Mouse (Mus musculus): Measurements from ENCODE around the gene Igsf9b. TPM values are rescaled to one million over a fixed set of nuclear protein-coding genes. Genes with fewer than 3 reads are reported as not detected.

Igsf9b gene
- polyA plus RNA-seq, 1 experiment from 2014 or later: 1.4 TPM

GRCm38 (mm10) chr9:27336962-27337636 lies 38.1 kb downstream of the Igsf9b start:
- no peak overlapping the region for H3K4me2 ChIP-seq (replicated peaks; ENCODE audit: low read depth, low read length)
- H3K27ac ChIP-seq (ENCODE audit: low read length): no peak overlapping the region
- DNase-seq (ENCODE audit: low spot score) (no peak), ATAC-seq (no peak)
- no peak for TF ChIP-seq CTCF (IDR thresholded peaks at IDR 0.05)
- no peak for TF ChIP-seq EP300 (IDR thresholded peaks at IDR 0.05)
- H3K36me3 ChIP-seq (ENCODE audit: insufficient read depth, low read length): no peaks in the 10 kb centered on the region
- H3K4me3 ChIP-seq (ENCODE audit: low read depth, low read length): no peak overlapping the region
- H3K9me3 ChIP-seq (ENCODE audit: low read length): no peaks in the 10 kb centered on the region
- H3K9ac ChIP-seq (replicated peaks; ENCODE audit: low read depth): no peak overlapping the region
- whole genome bisulfite sequencing: 84% methylated on average over 4 of the region's 4 CpGs
- no peaks in the 10 kb centered on the region for H3K27me3 ChIP-seq (replicated peaks; ENCODE audit: insufficient read depth, low read length)
- no peaks in the 10 kb centered on the region for H3K4me1 ChIP-seq (ENCODE audit: insufficient read depth, low read depth, low read length)

GRCm38 (mm10) chr9:27339168-27339567 lies 40.2 kb downstream of the Igsf9b start:
- Histone ChIP-seq H3K27ac (ENCODE audit: low read length) (no peak overlapping the region), H3K4me2 (replicated peaks; ENCODE audit: low read depth, low read length) (no peak overlapping the region), H3K9ac (replicated peaks; ENCODE audit: low read depth) (no peak overlapping the region), H3K36me3 (ENCODE audit: insufficient read depth, low read length) (no peaks in the 10 kb centered on the region), H3K4me3 (ENCODE audit: low read depth, low read length) (no peak overlapping the region), H3K9me3 (ENCODE audit: low read length) (no peaks in the 10 kb centered on the region), H3K4me1 (ENCODE audit: insufficient read depth, low read depth, low read length) (no peaks in the 10 kb centered on the region), H3K27me3 (replicated peaks; ENCODE audit: insufficient read depth, low read length) (no peaks in the 10 kb centered on the region)
- WGBS: 75% methylated on average over 1 of the region's 1 CpGs
- ATAC-seq (no peak), DNase-seq (ENCODE audit: low spot score) (no peak)
- no peak for TF ChIP-seq EP300 (IDR thresholded peaks at IDR 0.05)
- TF ChIP-seq CTCF (IDR thresholded peaks at IDR 0.05): no peak

DNA sequence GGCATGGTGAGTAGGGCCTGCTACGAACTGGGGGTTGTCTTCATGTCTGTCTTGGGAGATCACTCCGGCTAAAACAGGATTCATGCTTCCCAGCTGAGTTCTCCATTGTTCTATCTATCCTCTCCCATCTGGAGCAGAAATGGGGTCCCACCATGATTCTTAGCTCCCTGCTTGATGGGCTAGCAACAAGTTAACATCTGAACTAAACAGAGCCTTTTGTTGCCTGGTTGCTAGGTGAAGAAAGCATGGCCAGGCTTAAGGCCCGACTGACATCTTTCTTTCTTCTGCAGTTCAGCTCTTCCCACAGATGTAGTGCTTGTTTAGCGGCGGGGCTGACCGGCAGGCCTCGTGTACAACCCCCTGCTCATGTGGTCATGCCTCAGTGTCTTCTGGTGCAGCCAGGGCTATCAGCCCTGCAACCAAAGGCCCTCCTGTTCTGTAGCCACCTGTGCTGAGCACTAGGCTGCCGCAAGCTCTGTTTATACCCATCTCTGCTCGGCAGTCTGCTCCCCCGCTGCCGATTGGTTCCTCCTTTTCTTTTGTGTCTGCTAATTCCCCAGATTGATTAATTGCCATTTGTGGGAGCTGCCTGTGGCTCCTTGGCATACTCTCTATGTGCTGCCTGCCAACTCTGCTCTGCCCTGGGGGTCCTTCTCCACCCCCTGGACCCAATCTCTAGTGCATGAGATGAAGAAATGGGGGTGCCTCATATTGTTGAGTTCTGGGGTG lies 47.7 kb downstream of the Igsf9b start:
- no peak overlapping the region for H3K4me3 ChIP-seq (ENCODE audit: low read depth, low read length)
- H3K9me3 ChIP-seq (ENCODE audit: low read length): no peaks in the 10 kb centered on the region
- 71% methylated on average over 11 of the region's 11 CpGs for WGBS
- no peak overlapping the region for H3K4me2 ChIP-seq (replicated peaks; ENCODE audit: low read depth, low read length)
- no peak overlapping the region for H3K27ac ChIP-seq (ENCODE audit: low read length)
- H3K27me3 ChIP-seq (replicated peaks; ENCODE audit: insufficient read depth, low read length): no peaks in the 10 kb centered on the region
- TF ChIP-seq EP300 (IDR thresholded peaks at IDR 0.05) (no peak), CTCF (IDR thresholded peaks at IDR 0.05) (no peak)
- no peak overlapping the region for H3K9ac ChIP-seq (replicated peaks; ENCODE audit: low read depth)
- H3K36me3 ChIP-seq (ENCODE audit: insufficient read depth, low read length): no peaks in the 10 kb centered on the region
- no peak for ATAC-seq
- H3K4me1 ChIP-seq (ENCODE audit: insufficient read depth, low read depth, low read length): no peaks in the 10 kb centered on the region
- no peak for DNase-seq (ENCODE audit: low spot score)

GRCm38 (mm10) chr9:27353082-27353481 lies 54.1 kb downstream of the Igsf9b start:
- ATAC-seq (no peak), DNase-seq (ENCODE audit: low spot score) (no peak)
- no peak overlapping the region for H3K4me3 ChIP-seq (ENCODE audit: low read depth, low read length)
- TF ChIP-seq CTCF (IDR thresholded peaks at IDR 0.05) (no peak), EP300 (IDR thresholded peaks at IDR 0.05) (no peak)
- H3K4me2 ChIP-seq (replicated peaks; ENCODE audit: low read depth, low read length): no peak overlapping the region
- H3K27ac ChIP-seq (ENCODE audit: low read length): no peak overlapping the region
- H3K36me3 ChIP-seq (ENCODE audit: insufficient read depth, low read length): no peaks in the 10 kb centered on the region
- H3K4me1 ChIP-seq (ENCODE audit: insufficient read depth, low read depth, low read length): no peaks in the 10 kb centered on the region
- WGBS: 76% methylated on average over 7 of the region's 7 CpGs
- no peak overlapping the region for H3K9ac ChIP-seq (replicated peaks; ENCODE audit: low read depth)
- H3K27me3 ChIP-seq (replicated peaks; ENCODE audit: insufficient read depth, low read length): no peaks in the 10 kb centered on the region
- H3K9me3 ChIP-seq (ENCODE audit: low read length): no peaks in the 10 kb centered on the region

GRCm38 (mm10) chr9:27357893-27358292 lies 58.9 kb downstream of the Igsf9b start:
- H3K4me3 ChIP-seq (ENCODE audit: low read depth, low read length): no peak overlapping the region
- H3K9me3 ChIP-seq (ENCODE audit: low read length): no peaks in the 10 kb centered on the region
- DNase-seq (ENCODE audit: low spot score) (no peak), ATAC-seq (no peak)
- 82% methylated on average over 6 of the region's 6 CpGs for WGBS
- H3K4me2 ChIP-seq (replicated peaks; ENCODE audit: low read depth, low read length): no peak overlapping the region
- H3K36me3 ChIP-seq (ENCODE audit: insufficient read depth, low read length): no peaks in the 10 kb centered on the region
- no peaks in the 10 kb centered on the region for H3K27me3 ChIP-seq (replicated peaks; ENCODE audit: insufficient read depth, low read length)
- no peak overlapping the region for H3K9ac ChIP-seq (replicated peaks; ENCODE audit: low read depth)
- no peak overlapping the region for H3K27ac ChIP-seq (ENCODE audit: low read length)
- no peak for TF ChIP-seq CTCF (IDR thresholded peaks at IDR 0.05)
- no peaks in the 10 kb centered on the region for H3K4me1 ChIP-seq (ENCODE audit: insufficient read depth, low read depth, low read length)

- no peaks in the 10 kb centered on the region for H3K9me3 ChIP-seq (ENCODE audit: low read length)
- ATAC-seq (no peak), DNase-seq (ENCODE audit: low spot score) (no peak)
- no peak overlapping the region for H3K4me2 ChIP-seq (replicated peaks; ENCODE audit: low read depth, low read length)
- H3K36me3 ChIP-seq (ENCODE audit: insufficient read depth, low read length): no peaks in the 10 kb centered on the region
- no peaks in the 10 kb centered on the region for H3K4me1 ChIP-seq (ENCODE audit: insufficient read depth, low read depth, low read length)
- TF ChIP-seq EP300 (IDR thresholded peaks at IDR 0.05) (no peak), CTCF (IDR thresholded peaks at IDR 0.05) (no peak)
- no peak overlapping the region for H3K4me3 ChIP-seq (ENCODE audit: low read depth, low read length)
- H3K27ac ChIP-seq (ENCODE audit: low read length): no peak overlapping the region
- WGBS: 46% methylated on average over 2 of the region's 2 CpGs
- no peaks in the 10 kb centered on the region for H3K27me3 ChIP-seq (replicated peaks; ENCODE audit: insufficient read depth, low read length)
- H3K9ac ChIP-seq (replicated peaks; ENCODE audit: low read depth): no peak overlapping the region
Observed at GRCm38 (mm10) chr9:27367231-27367630, 68.2 kb downstream of the Igsf9b start.
